Mouse (Mus musculus): ENCODE measurements around the gene Glmp. TPM values are rescaled to one million over a fixed set of nuclear protein-coding genes. Genes with fewer than 3 reads are reported as not detected.
"Not testable (repeated sequence)": the region's sequence is repeated elsewhere in the genome, so short reads cannot be mapped to it uniquely, and the experiment has no call there.

Glmp gene
- 77.2 and 87.2 TPM in 2 replicates for polyA plus RNA-seq (2014; fragmentation: Nextera tagmentation; extraction: Ambion mirVana)

- H3K36me3 ChIP-seq (ENCODE audit: control insufficient read depth, insufficient read depth, low read length), result peaks cover 11% of the 10 kb centered on the region
- H3K9ac ChIP-seq (ENCODE audit: low read length), result peak within 1 kb of the TSS; percentile 60
- no peaks in the 10 kb centered on the region for H3K9me3 ChIP-seq (ENCODE audit: control insufficient read depth, low read length)
- H3K4me1 ChIP-seq (replicated peaks; ENCODE audit: control insufficient read depth, insufficient read depth, low read length), result no peaks in the 10 kb centered on the region
- WGBS, result 2% methylated on average over 10 of the region's 10 CpGs
- DNase-seq (ENCODE audit: low spot score) (peak; percentile 66), ATAC-seq (replicated peaks; ENCODE audit: low FRiP score) (peak; percentile 79)
- H3K4me3 ChIP-seq (ENCODE audit: low read depth, low read length), result peak within 1 kb of the TSS; percentile 56
- H3K27me3 ChIP-seq (ENCODE audit: control insufficient read depth, insufficient read depth, low read length), result no peaks in the 10 kb centered on the region
- peak within 1 kb of the TSS; percentile 62 for H3K4me2 ChIP-seq (ENCODE audit: low read depth, low read length, severe bottlenecking)
- H3K27ac ChIP-seq (ENCODE audit: low read depth, low read length), result no peak within 1 kb of the TSS
These were observed at the start of gene Glmp for GRCm38 (mm10) chr3:88324951-88325405. Gene Glmp, plus strand, starts transcription at chr3:88325023.

- no peaks in the 10 kb centered on the region for H3K9me3 ChIP-seq (ENCODE audit: control insufficient read depth, low read length)
- DNase-seq (ENCODE audit: low spot score), result no peak
- no peak overlapping the region for H3K4me3 ChIP-seq (ENCODE audit: low read depth, low read length)
- ATAC-seq (replicated peaks; ENCODE audit: low FRiP score), result no peak
- H3K9ac ChIP-seq (ENCODE audit: low read length), result no peak overlapping the region
- H3K36me3 ChIP-seq (ENCODE audit: control insufficient read depth, insufficient read depth, low read length), result no peaks in the 10 kb centered on the region
- H3K4me1 ChIP-seq (replicated peaks; ENCODE audit: control insufficient read depth, insufficient read depth, low read length), result no peaks in the 10 kb centered on the region
- no peaks in the 10 kb centered on the region for H3K27me3 ChIP-seq (ENCODE audit: control insufficient read depth, insufficient read depth, low read length)
- H3K4me2 ChIP-seq (ENCODE audit: low read depth, low read length, severe bottlenecking), result no peak overlapping the region
- 85% methylated on average over 2 of the region's 2 CpGs for whole genome bisulfite sequencing
- H3K27ac ChIP-seq (ENCODE audit: low read depth, low read length), result no peak overlapping the region
These were observed 48.7 kb upstream of the Glmp start for GRCm38 (mm10) chr3:88276121-88276520.

- no peaks in the 10 kb centered on the region for H3K27me3 ChIP-seq (ENCODE audit: control insufficient read depth, insufficient read depth, low read length)
- H3K9me3 ChIP-seq (ENCODE audit: control insufficient read depth, low read length), result no peaks in the 10 kb centered on the region
- H3K4me1 ChIP-seq (replicated peaks; ENCODE audit: control insufficient read depth, insufficient read depth, low read length), result no peaks in the 10 kb centered on the region
- ATAC-seq (replicated peaks; ENCODE audit: low FRiP score) (no peak), DNase-seq (ENCODE audit: low spot score) (no peak)
- H3K27ac ChIP-seq (ENCODE audit: low read depth, low read length), result no peak overlapping the region
- H3K9ac ChIP-seq (ENCODE audit: low read length), result no peak overlapping the region
- WGBS, result 53% methylated on average over 7 of the region's 7 CpGs
- no peaks in the 10 kb centered on the region for H3K36me3 ChIP-seq (ENCODE audit: control insufficient read depth, insufficient read depth, low read length)
- H3K4me2 ChIP-seq (ENCODE audit: low read depth, low read length, severe bottlenecking), result no peak overlapping the region
- no peak overlapping the region for H3K4me3 ChIP-seq (ENCODE audit: low read depth, low read length)
These were observed 48.2 kb upstream of the Glmp start for GRCm38 (mm10) chr3:88276529-88277143.

GRCm38 (mm10) chr3:88280035-88280434, 44.8 kb upstream of the Glmp start:
- H3K36me3 ChIP-seq (ENCODE audit: control insufficient read depth, insufficient read depth, low read length), result no peaks in the 10 kb centered on the region
- H3K27ac ChIP-seq (ENCODE audit: low read depth, low read length), result no peak overlapping the region
- H3K4me3 ChIP-seq (ENCODE audit: low read depth, low read length), result no peak overlapping the region
- DNase-seq (ENCODE audit: low spot score) (no peak), ATAC-seq (replicated peaks; ENCODE audit: low FRiP score) (no peak)
- no peak overlapping the region for H3K4me2 ChIP-seq (ENCODE audit: low read depth, low read length, severe bottlenecking)
- no peaks in the 10 kb centered on the region for H3K27me3 ChIP-seq (ENCODE audit: control insufficient read depth, insufficient read depth, low read length)
- H3K4me1 ChIP-seq (replicated peaks; ENCODE audit: control insufficient read depth, insufficient read depth, low read length), result no peaks in the 10 kb centered on the region
- H3K9ac ChIP-seq (ENCODE audit: low read length), result no peak overlapping the region
- 84% methylated on average over 2 of the region's 2 CpGs for WGBS
- H3K9me3 ChIP-seq (ENCODE audit: control insufficient read depth, low read length), result no peaks in the 10 kb centered on the region

GRCm38 (mm10) chr3:88281141-88281916, 43.5 kb upstream of the Glmp start:
- ATAC-seq (replicated peaks; ENCODE audit: low FRiP score); H3K9ac ChIP-seq (ENCODE audit: low read length); H3K27me3 ChIP-seq (ENCODE audit: control insufficient read depth, insufficient read depth, low read length); H3K4me1 ChIP-seq (replicated peaks; ENCODE audit: control insufficient read depth, insufficient read depth, low read length); DNase-seq (ENCODE audit: low spot score); H3K4me3 ChIP-seq (ENCODE audit: low read depth, low read length); H3K36me3 ChIP-seq (ENCODE audit: control insufficient read depth, insufficient read depth, low read length); H3K27ac ChIP-seq (ENCODE audit: low read depth, low read length); H3K4me2 ChIP-seq (ENCODE audit: low read depth, low read length, severe bottlenecking); H3K9me3 ChIP-seq (ENCODE audit: control insufficient read depth, low read length): not testable (repeated sequence)
- 56% methylated on average over 11 of the region's 11 CpGs for WGBS

- H3K4me3 ChIP-seq (ENCODE audit: low read depth, low read length); ATAC-seq (replicated peaks; ENCODE audit: low FRiP score): not testable (repeated sequence)
These were observed 39.8 kb upstream of the Glmp start for GRCm38 (mm10) chr3:88284815-88285564.

GRCm38 (mm10) chr3:88285565-88285895, 39.3 kb upstream of the Glmp start:
- not testable (repeated sequence) for ATAC-seq (replicated peaks; ENCODE audit: low FRiP score); H3K27ac ChIP-seq (ENCODE audit: low read depth, low read length); H3K4me3 ChIP-seq (ENCODE audit: low read depth, low read length); DNase-seq (ENCODE audit: low spot score); H3K4me1 ChIP-seq (replicated peaks; ENCODE audit: control insufficient read depth, insufficient read depth, low read length); H3K9me3 ChIP-seq (ENCODE audit: control insufficient read depth, low read length); H3K27me3 ChIP-seq (ENCODE audit: control insufficient read depth, insufficient read depth, low read length); H3K36me3 ChIP-seq (ENCODE audit: control insufficient read depth, insufficient read depth, low read length); H3K9ac ChIP-seq (ENCODE audit: low read length); H3K4me2 ChIP-seq (ENCODE audit: low read depth, low read length, severe bottlenecking)
- WGBS, result no CpG with 5 or more reads among the region's 2 CpGs

More at GRCm38 (mm10) chr3:88284815-88285564, 39.8 kb upstream of the Glmp start:
- not testable (repeated sequence) for H3K4me2 ChIP-seq (ENCODE audit: low read depth, low read length, severe bottlenecking); H3K9me3 ChIP-seq (ENCODE audit: control insufficient read depth, low read length); H3K4me1 ChIP-seq (replicated peaks; ENCODE audit: control insufficient read depth, insufficient read depth, low read length); H3K36me3 ChIP-seq (ENCODE audit: control insufficient read depth, insufficient read depth, low read length); H3K27me3 ChIP-seq (ENCODE audit: control insufficient read depth, insufficient read depth, low read length); H3K27ac ChIP-seq (ENCODE audit: low read depth, low read length); DNase-seq (ENCODE audit: low spot score); H3K9ac ChIP-seq (ENCODE audit: low read length)
- 95% methylated on average over 14 of the region's 14 CpGs for WGBS

- no peak within 1 kb of the TSS for H3K4me3 ChIP-seq (ENCODE audit: low read depth, low read length)
- H3K4me2 ChIP-seq (ENCODE audit: low read depth, low read length, severe bottlenecking), result no peak within 1 kb of the TSS
- DNase-seq (ENCODE audit: low spot score) (no peak), ATAC-seq (replicated peaks; ENCODE audit: low FRiP score) (no peak)
- no peaks in the 10 kb centered on the region for H3K4me1 ChIP-seq (replicated peaks; ENCODE audit: control insufficient read depth, insufficient read depth, low read length)
- no peaks in the 10 kb centered on the region for H3K36me3 ChIP-seq (ENCODE audit: control insufficient read depth, insufficient read depth, low read length)
- WGBS, result 98% methylated on average over 4 of the region's 4 CpGs
- H3K27ac ChIP-seq (ENCODE audit: low read depth, low read length), result no peak within 1 kb of the TSS
- H3K9me3 ChIP-seq (ENCODE audit: control insufficient read depth, low read length), result no peaks in the 10 kb centered on the region
- no peak within 1 kb of the TSS for H3K9ac ChIP-seq (ENCODE audit: low read length)
- H3K27me3 ChIP-seq (ENCODE audit: control insufficient read depth, insufficient read depth, low read length), result no peaks in the 10 kb centered on the region
These were observed 37.7 kb upstream of the Glmp start, which contains the start of gene Gm38392 for GRCm38 (mm10) chr3:88287110-88287509. Gene Gm38392, minus strand, starts transcription at chr3:88287210.
